Mouse (Mus musculus): ENCODE results near the gene Ppp1r21.

DNA sequence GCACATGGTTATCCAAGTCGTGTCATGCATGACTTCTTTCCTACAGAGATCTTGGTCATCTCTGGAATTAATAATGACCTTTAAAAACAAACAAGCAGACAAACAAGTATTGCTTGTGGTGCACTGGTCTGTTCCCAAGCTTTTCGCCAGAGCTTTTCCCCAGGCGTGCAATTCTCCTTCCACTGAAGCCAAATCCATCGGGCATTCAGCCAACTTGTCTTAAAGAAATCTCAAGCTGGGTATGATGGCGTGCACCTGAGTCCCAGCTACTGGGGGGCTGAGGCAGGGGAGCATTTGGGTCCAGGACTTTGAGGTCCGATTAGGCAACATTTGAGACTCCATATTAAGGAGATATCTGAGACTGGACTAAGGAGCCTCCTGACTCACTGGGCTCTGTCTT is 60.3 kb downstream of the Ppp1r21 start:
- TF ChIP-seq POLR2A (IDR thresholded peaks at IDR 0.05; ENCODE audit: insufficient read depth, low read length) (no peak), CTCF (IDR thresholded peaks at IDR 0.05; ENCODE audit: low read depth, low read length) (no peak)
